15 mouse cellular contexts compared by ENCODE assay signal in the genomic region with DNA sequence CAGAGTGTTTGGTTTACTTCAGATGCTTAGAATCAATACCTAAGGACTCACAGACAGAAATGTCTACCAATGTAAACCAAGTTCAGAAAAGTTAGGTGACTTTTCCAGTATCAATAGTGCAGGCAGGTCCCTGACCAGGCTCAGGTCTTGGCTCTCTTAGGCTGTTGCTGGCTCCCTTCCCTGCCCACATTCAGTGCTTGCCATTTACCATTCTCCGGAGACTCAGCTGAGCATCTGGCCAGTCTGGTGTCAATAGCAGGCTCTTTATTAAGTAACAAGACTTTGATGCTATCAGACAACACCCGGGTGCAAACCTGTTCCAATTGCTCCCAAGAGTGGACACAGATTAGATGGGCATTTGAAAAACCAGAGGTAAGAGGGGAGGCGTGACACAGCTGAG. TPM values are rescaled to one million over a fixed set of nuclear protein-coding genes. Genes with fewer than 3 reads are reported as not detected.
DNase-seq lines count a peak whose midpoint lies in the region; ATAC-seq and TF ChIP-seq lines count a peak whose summit lies in the region.
"Had no signal": no experiment of that assay in that cellular context is flagged by ENCODE, and none has a peak within 500 bp of the region (broad histone marks: within the 10 kb centered on the region; RNA-seq: fewer than 3 reads in every experiment).

No protein-coding gene starts in this region.

- H3K27me3 ChIP-seq in midbrain, embryonic 15.5 days (replicated peaks) = 0 out of 2 replicates have a peak, but pooled peaks cover 3% of the 10 kb centered on the region
- H3K27me3 ChIP-seq in midbrain, embryonic 13.5 days = no peaks in the 10 kb centered on the region

- no peaks in the 10 kb centered on the region for H3K9me3 ChIP-seq in midbrain, embryonic 15.5 days
- H3K9me3 ChIP-seq in midbrain, embryonic 13.5 days = no peaks in the 10 kb centered on the region
- H3K9me3 ChIP-seq: embryonic facial prominence, embryonic 10.5 days had no signal

- no peak overlapping the region for H3K4me3 ChIP-seq in gastrocnemius, adult 2 months
- no peak overlapping the region for H3K4me3 ChIP-seq in midbrain, embryonic 15.5 days
- no peak overlapping the region for H3K4me3 ChIP-seq in midbrain, embryonic 13.5 days (replicated peaks)
- H3K4me3 ChIP-seq: embryonic facial prominence, embryonic 10.5 days; left cerebral cortex, adult 2 months; myocyte had no signal

- 49% methylated on average over 3 of the region's 3 CpGs for WGBS in midbrain, embryonic 15.5 days
- WGBS in midbrain, embryonic 13.5 days = 65% methylated on average over 3 of the region's 3 CpGs

- H3K4me1 ChIP-seq in midbrain, embryonic 15.5 days = peaks cover 20% of the 10 kb centered on the region
- peaks cover 23% of the 10 kb centered on the region for H3K4me1 ChIP-seq in midbrain, embryonic 13.5 days (replicated peaks)

- no peaks in the 10 kb centered on the region for H3K36me3 ChIP-seq in midbrain, embryonic 15.5 days (replicated peaks)
- no peaks in the 10 kb centered on the region for H3K36me3 ChIP-seq in midbrain, embryonic 13.5 days
- H3K36me3 ChIP-seq: embryonic facial prominence, embryonic 10.5 days had no signal

- no peak overlapping the region for H3K4me2 ChIP-seq in midbrain, embryonic 15.5 days
- H3K4me2 ChIP-seq in midbrain, embryonic 13.5 days (replicated peaks) = no peak overlapping the region

- intact Hi-C loops in gastrocnemius, adult 2 months (cut with DNase I) = no loop called here

- H3K27ac ChIP-seq in gastrocnemius, adult 2 months = no peak overlapping the region
- H3K27ac ChIP-seq in midbrain, embryonic 15.5 days = no peak overlapping the region
- H3K27ac ChIP-seq in midbrain, embryonic 13.5 days = no peak overlapping the region
- H3K27ac ChIP-seq: embryonic facial prominence, embryonic 10.5 days; left cerebral cortex, adult 2 months had no signal

- TF ChIP-seq CTCF in gastrocnemius, adult 2 months (IDR thresholded peaks at IDR 0.05) = no peak

- peak; percentile 21 for DNase-seq in gastrocnemius, adult 2 months
- no peak for DNase-seq in gastrocnemius, postnatal 25 days
- DNase-seq in cerebellum, adult 9-11 months = peak; percentile 14
- DNase-seq in urinary bladder, postnatal 36 days (ENCODE audit: low spot score in 2 of 2) = no peak
- no peak for DNase-seq in thymus, postnatal 14 days
- DNase-seq: heart, postnatal 36 days; kidney, adult 18-20 months; kidney, postnatal 25 days; liver, postnatal 0 days; right cerebral cortex, adult 18-20 months had no signal

- no peak overlapping the region for H3K9ac ChIP-seq in midbrain, embryonic 15.5 days
- no peak overlapping the region for H3K9ac ChIP-seq in midbrain, embryonic 13.5 days (replicated peaks)
- H3K9ac ChIP-seq: liver, postnatal 0 days had no signal

- ATAC-seq in midbrain, embryonic 15.5 days (replicated peaks) = 0 out of 2 replicates have a peak, but pooled peaks have one; percentile 25
- ATAC-seq in midbrain, embryonic 13.5 days = no peak
- ATAC-seq: liver, postnatal 0 days had no signal

RNA-seq across cellular contexts. Expression of gene Gsap, which starts 13.7 kb away (rescaled TPM):
- total RNA-seq in gastrocnemius, adult 2 months (2021) = 1 to 10 TPM in 1 of 2 experiments, under 1 TPM in 1; 0.94 to 1.1 TPM
- total RNA-seq in gastrocnemius, postnatal 25 days (2021) = 1 to 10 TPM; 1.4 to 1.6 TPM
- polyA plus RNA-seq in midbrain, embryonic 15.5 days (2015; fragmentation: Nextera tagmentation; extraction: Ambion mirVana) = 8.5 and 10.7 TPM in 2 replicates
- polyA plus RNA-seq in midbrain, embryonic 13.5 days (2015; fragmentation: Nextera tagmentation; extraction: Ambion mirVana) = 4.7 and 6.4 TPM in 2 replicates

Comparison
In these comparisons a context has a peak if more than half of its experiments do, and no peak if none do; other contexts are left out.
1. DNase-seq: peak in gastrocnemius, adult 2 months (single experiment) and cerebellum, adult 9-11 months (single experiment); none in gastrocnemius, postnatal 25 days (single experiment), urinary bladder, postnatal 36 days (0 of 2) and thymus, postnatal 14 days (single experiment).